Mouse (Mus musculus) heart, adult 18-20 months (tissue): ENCODE data around the gene Rplp1. TPM values are rescaled to one million over a fixed set of nuclear protein-coding genes. Genes with fewer than 3 reads are reported as not detected.
A peak's percentile ranks its signal among the peaks of the same experiment; 100 is the strongest.

Experiments used
- DNase-seq, 2 experiments: peaks; one replicate each; pipeline ENCODE4 v3.0.0; 2021 to 2022; ENCODE audit warnings: mixed read lengths in 1 of 2
- total RNA-seq, 2 experiments: library from RNA; stranded (reverse); gene quantifications; 2 replicates each; pipeline ENCODE4 v1.2.3; 2021

Rplp1 gene
- total RNA-seq, 2 experiments from 2014 or later = 1,497 to 1,660 TPM

DNA sequence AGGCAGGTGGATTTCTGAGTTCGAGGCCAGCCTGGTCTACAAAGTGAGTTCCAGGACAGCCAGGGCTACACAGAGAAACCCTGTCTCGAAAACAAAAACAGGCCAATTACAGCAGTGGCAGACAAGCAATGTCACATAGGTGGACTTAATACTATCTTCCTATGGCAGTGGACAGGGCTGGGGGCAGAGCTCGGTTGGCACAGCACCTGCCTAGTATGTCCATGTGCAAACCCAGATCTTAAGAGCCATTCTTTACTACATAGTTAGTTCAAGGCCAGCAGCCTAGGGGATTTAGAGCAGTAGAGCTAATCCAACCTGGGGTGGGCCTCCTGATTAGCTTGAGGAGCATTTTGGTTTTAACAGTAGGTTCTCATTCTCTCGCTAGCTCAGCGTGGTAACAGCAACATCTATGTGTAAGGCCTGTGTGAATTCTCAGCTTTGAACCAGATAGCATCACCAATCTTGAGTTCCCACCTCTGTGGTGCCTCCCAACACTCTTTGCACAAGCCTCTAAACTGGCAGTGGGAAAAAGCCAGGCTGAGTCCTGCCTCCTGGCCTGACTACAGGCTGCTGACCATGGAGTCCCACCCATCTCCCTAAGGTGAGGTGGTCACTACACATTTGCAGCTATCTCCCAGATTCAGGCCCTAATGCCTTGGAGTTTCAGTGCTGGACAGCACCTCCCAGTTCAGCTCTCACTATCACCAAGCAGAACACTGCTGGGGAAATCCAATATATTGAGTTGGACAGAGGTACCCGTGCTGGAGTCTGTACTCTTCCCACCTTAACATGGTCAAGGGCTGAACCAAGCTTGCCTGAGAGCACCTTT, 2.8 kb downstream of the Rplp1 start:
- no peak for DNase-seq

DNA sequence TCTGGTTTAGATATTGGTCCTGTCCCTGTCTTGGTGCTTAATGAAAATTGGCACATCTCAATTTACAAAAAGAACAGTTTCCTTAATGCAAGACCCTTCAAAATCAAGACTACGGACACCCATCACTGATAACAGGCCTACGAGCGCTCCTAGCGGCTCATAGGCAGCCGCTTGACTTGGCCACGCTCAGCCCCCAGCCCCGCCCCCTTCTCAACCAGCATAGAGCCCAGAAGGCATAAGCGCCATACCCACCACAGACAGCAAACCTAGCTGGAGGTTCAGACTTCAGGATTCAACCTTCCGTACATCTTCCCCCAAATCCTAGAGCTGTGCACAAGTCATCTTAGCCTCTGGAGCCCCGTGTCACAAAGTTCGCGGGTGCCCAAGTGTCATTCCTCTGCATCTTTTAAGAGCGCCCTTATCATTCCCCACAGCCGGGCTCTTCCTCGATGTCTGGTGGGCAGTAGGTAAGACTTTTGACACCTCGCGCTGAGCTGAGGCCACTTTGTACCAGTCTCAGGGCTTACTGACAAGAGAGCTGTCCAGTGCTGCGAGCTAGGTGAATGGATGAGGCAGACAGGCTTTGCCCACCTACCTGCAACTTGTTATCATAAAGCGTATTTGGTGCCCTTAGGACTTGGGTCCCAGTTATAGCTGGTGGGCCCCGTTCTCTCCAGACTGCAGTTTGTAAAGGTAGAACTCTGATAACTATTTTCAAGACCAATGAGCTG, 3.7 kb downstream of the Rplp1 start:
- no peak for DNase-seq

DNA sequence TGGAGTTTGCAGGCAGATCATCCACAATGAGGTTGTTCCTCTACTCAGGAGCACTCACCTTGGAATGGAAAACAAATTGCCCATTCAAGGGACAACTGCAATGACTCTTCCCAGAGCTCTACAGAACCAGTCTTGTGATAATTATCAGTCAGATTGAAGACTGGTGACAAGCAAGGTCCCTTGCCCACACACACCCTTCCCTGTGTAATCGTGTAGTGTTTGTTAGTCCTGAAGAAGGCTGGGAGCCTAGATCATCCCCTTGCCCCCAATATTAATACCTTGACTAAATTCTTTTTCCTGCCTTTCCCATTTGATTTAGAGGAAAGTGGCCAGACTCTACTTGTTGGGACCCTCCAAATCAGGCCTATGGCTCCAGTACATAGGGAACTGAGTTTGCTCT, 4.7 kb downstream of the Rplp1 start:
- no peak for DNase-seq

DNA sequence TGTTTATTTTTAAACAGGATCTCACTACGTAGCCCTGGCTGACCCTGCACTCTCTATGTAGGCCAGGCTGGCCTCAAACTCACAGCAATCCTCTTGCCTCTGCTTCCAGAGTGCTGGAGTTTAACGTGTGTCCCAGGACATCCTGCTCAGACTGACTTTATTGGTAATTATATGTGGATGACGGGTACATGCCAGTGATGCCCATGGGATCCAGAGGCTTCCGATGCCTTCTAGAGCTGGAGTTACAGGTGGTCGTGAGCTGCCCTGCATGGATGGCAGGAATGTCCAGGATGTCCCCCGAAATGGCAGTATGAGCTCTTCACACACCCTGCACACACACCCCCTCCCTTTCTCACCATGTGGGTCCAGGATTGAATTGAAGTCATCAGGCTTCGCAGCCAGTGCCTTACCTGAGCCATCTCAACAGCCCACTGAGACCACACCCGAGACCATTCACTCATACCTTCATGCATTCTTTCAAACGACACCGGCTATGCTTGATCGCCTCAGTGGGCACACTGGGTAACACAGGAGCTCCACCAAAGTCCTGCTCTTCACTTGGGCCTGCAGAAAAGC, 5.4 kb downstream of the Rplp1 start:
- no peak for DNase-seq

DNA sequence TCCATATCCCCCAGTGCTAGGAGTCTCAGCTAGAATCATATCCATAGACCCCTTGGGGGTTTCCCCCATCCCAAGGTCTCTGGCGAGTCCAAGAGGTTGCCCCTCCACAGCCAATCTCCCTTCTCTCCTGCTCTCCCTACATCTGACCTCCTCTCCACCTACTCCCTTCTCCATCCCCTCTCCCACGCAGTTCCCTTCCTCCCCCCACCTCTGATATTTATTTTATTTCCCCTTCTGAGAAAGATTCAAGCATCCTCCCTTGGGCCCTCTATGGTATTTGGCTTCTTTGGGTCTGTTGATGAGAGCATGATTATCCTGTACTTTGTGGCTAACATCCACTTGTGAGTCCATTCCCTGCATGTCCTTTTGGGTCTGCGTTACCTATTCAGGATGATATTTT, 6.0 kb downstream of the Rplp1 start:
- no peak for DNase-seq

DNA sequence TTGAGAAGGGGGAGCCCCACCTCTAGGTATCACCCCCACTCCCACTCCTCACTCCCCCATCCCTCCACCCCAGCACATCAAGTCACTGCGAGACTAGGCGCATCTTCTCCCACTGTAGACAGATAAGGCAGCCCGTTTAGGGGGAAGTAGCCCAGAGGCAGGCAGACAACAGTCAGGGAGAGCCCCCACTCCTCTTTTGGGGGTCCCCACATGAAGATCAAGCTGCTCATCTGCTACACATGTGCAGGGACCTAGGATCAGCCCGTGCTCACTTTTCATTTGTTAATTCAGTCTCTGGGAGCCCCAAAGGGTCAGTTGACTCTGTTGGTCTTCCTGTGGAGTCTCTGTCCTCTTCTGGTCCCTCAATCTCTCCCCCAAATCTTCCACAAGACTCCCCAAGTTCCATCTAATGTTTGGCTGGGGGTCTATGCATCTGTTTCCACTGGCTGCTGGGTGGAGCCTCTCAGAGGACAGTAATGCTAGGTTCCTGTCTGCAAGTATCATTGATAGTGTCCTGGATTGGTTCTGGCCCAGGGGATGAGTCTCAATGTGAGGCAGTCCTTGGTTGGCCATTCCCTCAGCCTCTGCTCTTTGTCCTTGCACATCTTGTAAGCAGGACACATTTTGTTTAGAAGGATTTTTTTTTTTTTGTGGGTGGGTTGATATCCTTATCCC, 6.6 kb downstream of the Rplp1 start:
- DNase-seq = no peak

DNA sequence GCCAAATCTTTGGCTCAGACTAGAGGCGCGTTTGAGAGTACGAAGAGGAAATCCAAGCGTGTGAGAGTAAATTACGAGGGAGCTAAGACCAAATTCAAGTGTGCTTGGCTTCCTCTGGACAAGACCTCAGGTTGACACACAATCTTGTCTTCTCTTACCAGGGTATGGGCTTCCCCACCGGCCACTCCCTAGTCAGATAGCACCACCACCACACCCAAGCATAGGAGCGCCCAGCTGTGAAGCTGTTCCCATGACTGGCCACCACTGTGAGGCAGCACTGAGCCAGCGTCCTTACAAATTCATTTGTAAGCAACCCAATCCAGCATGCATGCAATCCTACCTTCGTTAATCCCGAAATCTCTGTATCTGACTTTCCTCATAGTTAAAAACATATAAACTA, 7.4 kb downstream of the Rplp1 start:
- peak; percentile 38 to 45 for DNase-seq

DNA sequence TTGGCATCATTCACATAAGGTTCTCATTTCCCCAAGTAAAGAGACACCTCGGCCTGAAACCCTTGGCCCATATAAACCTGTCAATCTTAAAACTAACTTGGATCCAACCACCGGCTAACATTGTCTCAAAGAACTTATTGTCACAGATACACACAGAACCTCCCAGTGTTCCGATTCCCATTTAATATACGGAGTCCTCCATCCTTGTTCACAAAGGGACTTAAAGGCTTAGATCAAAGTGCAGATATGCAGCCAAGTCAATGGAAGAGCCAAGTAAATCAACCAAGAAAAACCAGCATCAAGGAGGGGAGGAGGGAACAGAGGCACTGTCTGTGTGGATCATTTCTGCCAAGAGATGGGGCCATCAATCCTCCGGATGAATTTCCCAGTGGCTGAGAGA, 8.8 kb downstream of the Rplp1 start:
- DNase-seq = no peak

DNA sequence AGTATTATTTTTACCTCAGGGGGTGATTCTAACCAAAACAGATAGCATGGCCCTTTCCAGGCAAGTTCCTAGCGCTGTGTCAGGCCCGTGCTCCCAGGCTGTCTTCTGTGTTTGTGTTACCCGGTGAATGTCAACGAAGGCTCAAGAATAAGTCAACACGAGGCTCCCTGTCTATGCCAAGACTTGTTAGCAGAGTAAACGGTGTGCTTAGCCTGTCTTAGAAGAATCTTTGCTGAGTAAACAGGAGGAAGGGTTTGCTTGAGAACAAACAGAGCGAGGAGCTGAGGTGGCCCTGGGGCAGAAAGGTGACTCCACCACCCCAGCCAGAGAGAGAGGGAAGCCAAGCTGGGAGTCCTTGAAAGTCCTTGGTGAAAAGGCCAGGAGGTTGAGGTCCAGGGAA, 10.1 kb downstream of the Rplp1 start:
- no peak for DNase-seq

DNA sequence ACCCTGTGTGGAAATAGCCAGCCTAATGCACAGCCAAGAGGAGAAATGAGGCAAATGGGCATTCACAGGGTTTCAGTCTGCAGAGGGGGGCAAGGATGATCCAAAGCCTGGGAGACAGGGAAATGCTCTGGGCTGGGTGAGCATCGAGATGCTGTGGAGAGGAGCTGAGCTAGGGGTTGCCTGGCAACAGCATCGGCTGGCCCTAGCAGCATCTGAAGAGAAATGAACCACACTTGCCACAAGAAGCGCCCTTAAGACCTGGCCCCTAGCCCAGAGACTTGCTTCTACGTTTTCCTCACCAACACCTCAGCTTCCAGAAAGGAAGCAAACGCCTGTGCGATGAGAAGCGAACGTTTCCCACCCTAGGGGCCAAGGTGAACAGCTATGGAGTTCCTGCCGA, 11.9 kb downstream of the Rplp1 start:
- DNase-seq = no peak

DNA sequence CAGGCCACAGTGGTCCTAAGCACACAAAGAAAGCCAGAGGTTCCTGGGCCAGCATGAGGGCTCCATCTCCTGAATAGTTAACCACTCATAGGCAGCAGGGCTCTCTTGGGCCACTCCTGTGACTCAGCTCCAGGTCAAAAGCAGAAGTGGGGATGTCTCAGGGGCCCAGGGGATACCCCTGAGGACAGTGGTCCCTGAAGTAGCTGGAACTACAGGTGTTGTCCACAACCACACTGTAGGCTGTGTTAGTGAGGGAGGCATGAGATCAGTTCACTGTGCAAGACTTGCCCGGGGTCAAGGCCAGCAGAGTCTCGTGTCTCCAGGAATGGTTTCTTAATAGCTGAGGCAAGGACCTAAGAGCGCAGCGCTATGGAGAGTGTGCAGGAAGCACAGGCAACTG, 12.8 kb downstream of the Rplp1 start:
- DNase-seq = no peak

DNA sequence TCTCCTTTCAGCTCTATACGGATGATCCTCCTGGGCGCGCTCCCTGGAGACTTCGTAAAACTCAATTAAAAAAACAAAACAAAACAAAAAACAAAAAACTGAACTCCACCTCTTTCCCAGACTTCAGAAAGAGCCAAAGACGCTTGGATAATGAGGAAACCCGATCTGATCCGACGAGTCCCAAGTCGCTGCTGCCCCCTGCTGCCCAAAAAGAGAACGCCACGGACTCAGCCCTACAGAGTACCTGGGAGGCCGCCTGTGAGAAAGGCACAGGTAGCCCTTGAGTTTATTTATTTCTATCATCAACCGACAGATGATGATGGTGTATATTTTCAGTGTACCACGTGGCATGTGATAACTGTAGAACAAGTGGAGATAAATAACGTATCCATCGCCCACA, 14.5 kb downstream of the Rplp1 start:
- peak; percentile 73 to 93 for DNase-seq

DNA sequence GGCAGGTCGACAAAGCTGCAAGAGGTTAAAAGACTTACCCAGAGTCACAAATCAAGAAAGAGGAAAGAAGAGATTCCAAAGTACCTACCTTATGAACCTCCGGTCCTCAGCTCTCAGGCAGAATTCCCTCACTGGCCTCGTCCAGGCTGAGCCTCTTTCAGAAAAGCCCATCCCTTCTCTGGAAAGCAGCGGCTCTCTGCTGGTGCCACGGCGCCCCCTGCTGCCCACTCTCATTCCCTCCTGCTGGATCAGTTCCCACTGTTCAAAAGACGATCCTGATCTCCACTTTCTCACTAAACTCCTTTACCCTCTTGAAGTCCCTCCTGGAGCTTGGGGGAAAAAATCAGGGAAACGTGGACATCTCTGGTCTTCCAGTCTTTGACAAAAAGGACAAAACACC, 15.9 kb downstream of the Rplp1 start:
- DNase-seq = peak; percentile 73 to 90

DNA sequence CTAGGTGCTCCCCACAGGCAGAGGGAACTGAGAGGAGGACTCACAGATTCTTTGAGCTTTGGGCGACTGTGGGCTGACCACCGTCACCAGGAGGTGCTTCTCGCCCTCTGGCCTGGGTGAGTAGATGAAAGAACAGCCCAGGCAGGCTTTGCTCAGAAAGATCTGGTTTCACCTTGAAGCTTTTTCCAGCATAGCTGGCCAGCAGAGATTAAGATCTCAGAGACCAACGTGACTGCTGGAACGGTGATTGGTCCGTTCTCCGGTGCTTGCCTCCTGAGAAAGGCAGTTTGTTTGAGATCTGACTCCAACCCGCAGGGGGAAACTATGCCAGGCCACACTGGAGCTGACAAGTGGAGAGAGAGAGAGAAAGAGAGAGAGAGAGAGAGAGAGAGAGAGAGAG, 19.3 kb downstream of the Rplp1 start:
- DNase-seq = no peak

DNA sequence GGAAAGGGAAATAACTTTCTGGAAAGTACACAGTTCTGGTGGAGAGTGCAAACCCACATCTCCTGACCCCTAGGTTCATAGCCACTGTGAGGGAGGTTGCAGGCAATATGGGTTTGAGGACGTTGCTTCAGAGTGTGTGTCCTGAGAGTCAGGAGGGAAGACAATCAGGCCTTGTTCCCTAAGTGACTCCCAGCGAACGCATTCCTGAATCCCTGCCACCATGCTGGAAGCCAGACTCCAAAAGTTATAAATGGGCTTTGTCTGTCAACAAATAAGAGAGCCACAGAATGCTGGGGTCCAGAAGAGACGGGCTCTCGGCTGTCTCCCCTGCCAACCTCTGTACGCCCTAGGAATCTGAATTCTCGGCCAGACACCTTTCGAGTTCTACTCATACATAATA, 24.5 kb downstream of the Rplp1 start:
- DNase-seq = peak; percentile 73 to 75

DNA sequence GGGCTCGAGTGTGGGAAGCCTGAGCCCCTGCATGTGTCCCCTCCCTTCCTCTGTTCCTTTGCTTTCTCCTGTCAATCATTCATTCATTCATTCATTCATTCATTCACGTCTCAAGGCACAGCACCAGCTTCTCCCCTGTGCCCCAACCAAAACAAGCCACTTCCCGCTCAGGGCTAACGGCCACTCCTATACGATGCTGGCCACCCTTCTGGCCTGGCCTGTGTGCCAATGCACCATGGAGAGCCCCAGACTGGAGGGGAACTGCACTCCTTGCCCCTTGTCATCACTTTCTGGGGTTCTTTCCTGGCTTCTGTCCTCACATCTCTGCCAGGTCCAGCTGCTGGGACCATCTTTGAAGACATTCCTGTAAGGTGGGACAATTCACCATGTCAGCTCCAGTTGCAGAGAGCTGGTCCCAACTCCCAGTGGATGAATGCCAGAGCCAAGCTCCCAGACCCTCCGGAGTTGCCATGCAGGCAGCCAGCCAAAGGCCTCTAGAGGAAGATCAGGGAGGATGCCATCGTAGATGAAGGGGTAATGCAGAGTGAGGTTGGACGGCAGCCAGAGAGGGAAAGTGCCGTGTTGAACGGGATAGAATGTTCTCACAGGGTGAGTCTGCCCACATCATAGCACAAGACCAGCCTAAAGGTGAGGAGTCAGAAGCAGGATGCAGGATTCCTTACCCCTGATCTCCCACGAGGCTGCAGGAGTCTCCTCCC, 26.5 kb downstream of the Rplp1 start:
- no peak for DNase-seq

DNA sequence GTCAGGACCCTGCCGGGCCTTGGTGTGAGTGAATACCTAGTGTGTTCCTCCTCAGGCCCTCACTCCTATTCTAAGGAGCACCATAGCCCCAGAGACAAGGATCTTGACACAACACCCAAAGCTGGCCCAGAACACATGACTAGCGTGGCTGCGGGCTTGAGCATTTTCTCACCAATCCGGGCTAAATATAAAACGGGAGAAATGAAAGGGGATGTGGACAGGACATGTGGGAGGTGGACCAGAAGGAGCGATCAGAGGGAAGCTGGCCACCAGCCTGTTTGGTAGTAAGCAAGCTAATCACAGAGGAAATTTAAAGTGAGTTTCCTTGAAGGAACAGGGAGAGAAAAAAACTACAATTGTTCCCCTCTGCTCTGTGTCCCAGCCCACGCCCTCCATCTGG, 28.4 kb downstream of the Rplp1 start:
- peak in 1 of 2 experiments; percentile 25 for DNase-seq

DNA sequence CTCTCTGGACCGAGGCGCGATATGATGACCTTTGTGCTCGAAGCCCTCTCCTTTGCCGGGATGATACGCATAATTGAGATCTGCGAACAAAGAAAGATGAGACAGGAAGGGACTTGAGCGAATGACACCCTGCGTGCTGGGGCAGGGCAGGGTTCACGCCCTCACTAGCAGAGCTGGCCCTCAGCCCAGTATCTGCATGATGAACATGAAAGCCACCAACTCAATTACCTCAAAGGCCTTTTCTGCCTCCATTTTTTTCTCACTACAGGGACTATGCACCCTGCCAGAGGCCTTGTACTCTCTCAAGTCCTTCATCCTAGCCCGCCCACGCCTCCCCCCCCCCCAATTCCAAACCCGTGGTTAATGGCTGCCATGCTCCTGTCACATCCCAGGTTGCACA, 29.4 kb downstream of the Rplp1 start:
- no peak for DNase-seq

DNA sequence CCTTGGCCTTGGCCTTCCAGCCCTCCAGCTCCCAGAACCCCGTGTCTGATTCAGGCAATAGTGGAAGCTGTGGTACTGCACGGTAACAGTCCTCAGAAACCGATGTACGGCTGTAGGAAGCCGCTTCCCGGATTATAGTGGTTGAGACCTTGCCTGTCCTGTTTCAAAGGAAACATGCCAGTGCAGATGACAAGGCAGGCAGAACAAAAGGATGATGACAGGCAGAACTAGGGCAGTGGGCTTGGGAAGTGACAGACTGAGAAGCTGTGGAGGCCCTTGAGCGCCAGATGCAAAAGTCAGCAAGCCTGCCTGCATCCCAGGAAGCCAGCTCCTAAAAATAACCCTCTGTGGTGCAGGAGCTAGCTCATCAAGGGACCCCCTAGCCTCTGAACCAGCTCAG, 30.0 kb downstream of the Rplp1 start:
- no peak for DNase-seq

DNA sequence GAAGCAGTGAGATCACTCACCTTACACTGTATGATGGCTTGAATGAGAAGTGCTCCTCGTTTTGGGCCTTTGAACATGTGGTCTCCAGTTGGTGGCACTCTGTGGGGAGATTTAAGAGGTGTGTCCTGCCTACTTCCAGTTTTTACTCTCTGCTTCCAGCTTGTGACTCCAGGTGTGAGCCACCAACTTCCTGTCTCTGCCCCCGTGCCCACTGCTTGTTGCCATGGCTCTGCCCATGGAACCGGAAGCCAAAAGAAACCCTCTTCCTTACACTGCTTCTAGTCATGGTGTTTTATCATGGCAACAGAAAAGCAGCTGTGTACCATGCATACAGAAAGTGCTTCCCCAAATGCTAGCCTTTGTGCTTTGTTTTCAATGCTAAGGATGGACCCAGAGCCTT, 32.2 kb downstream of the Rplp1 start:
- no peak for DNase-seq

DNA sequence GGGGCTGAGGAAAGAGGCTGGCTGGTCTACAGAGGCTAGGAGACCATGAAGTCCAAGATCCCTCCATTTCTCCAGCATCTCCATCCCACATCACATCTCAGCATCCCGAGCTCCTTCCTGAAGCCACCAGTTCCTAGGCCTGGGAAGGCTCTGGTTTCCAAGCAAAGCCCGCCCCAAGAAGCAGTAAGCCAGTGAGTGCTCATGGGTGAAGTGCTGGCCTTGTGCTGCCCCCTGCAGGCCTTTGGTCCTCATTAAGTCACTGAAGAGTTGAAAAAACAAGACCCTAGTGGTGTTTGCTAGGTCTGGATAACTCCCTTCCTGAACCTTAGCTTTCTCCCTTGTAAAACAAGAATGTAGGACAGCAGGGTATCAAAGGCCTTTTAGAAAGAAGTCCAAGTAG, 35.5 kb downstream of the Rplp1 start:
- DNase-seq = peak; percentile 49 to 74
